Mouse (Mus musculus) limb, embryonic 14.5 days (tissue): ENCODE results near the gene Mob3c. TPM values are rescaled to one million over a fixed set of nuclear protein-coding genes. Genes with fewer than 3 reads are reported as not detected.

Source experiments
- ATAC-seq: fragments of 200-750 bp; cut with Nextera tagmentation; 2 replicates; pipeline ENCODE4 v1.8.0; 2017; ENCODE audit warnings: low read depth, moderate number of reproducible peaks, moderate TSS enrichment; ENCODE audit not compliant: low FRiP score
- DNase-seq: peaks from one replicate; pipeline ENCODE4 v3.0.0-alpha.2; 2015; ENCODE audit warnings: low spot score
- H3K27ac ChIP-seq: fragments of 300-500 bp; sonication (generic); replicated peaks from 2 replicates; pipeline ENCODE4 v1.5.1; 2014; ENCODE audit warnings: low read depth, mild to moderate bottlenecking, low read length, moderate library complexity, mixed read lengths
- H3K27me3 ChIP-seq: fragments of 300-500 bp; sonication (generic); 2 replicates; pipeline ENCODE4 v1.6.1; 2014; ENCODE audit warnings: low read length, mixed read lengths; ENCODE audit not compliant: control insufficient read depth, insufficient read depth
- H3K36me3 ChIP-seq: fragments of 300-500 bp; sonication (generic); 2 replicates; pipeline ENCODE4 v1.6.1; 2014; ENCODE audit warnings: mild to moderate bottlenecking, low read length, moderate library complexity, mixed read lengths; ENCODE audit not compliant: control insufficient read depth, insufficient read depth
- H3K4me1 ChIP-seq: fragments of 300-500 bp; sonication (generic); 2 replicates; pipeline ENCODE4 v1.6.1; 2014; ENCODE audit warnings: antibody characterized with exemption, low read length, mixed read lengths; ENCODE audit not compliant: control insufficient read depth, insufficient read depth
- H3K4me2 ChIP-seq: fragments of 300-500 bp; sonication (generic); replicated peaks from 2 replicates; pipeline ENCODE4 v1.6.1; 2014; ENCODE audit warnings: low read depth, mild to moderate bottlenecking, low read length, moderate library complexity; ENCODE audit not compliant: severe bottlenecking
- H3K4me3 ChIP-seq: fragments of 300-500 bp; sonication (generic); replicated peaks from 2 replicates; pipeline ENCODE4 v1.5.1; 2014; ENCODE audit warnings: low read length
- H3K9ac ChIP-seq: fragments of 300-500 bp; sonication (generic); 2 replicates; pipeline ENCODE4 v1.6.1; 2014; ENCODE audit warnings: mild to moderate bottlenecking, low read depth, low read length, moderate library complexity; ENCODE audit not compliant: severe bottlenecking
- H3K9me3 ChIP-seq: fragments of 300-500 bp; sonication (generic); 2 replicates; pipeline ENCODE4 v1.6.1; 2016; ENCODE audit warnings: low read length; ENCODE audit not compliant: control insufficient read depth
- POLR2A ChIP-seq: fragments of 200-500 bp; IDR thresholded peaks from 2 replicates; pipeline ENCODE4 v1.8.0; 2012; ENCODE audit warnings: inconsistent platforms, mild to moderate bottlenecking, moderate library complexity, borderline replicate concordance; ENCODE audit not compliant: insufficient read depth, insufficient read length; ENCODE audit errors: extremely low read depth
- WGBS: fragments of 180-500 bp; shearing (Covaris S2); extraction: QIAGEN DNeasy Blood & Tissue Kit; methylation state at CpG from one replicate; pipeline ENCODE4 v1.1.7; 2014; 5-methylcytosine and 5-hydroxymethylcytosine counted together
- polyA plus RNA-seq, 2 experiments: library from polyadenylated mRNA; depleted of rRNA in 1 of 2; stranded (reverse) in 1 of 2; unstranded in 1 of 2; fragments of >200 nt; fragmentation: Nextera tagmentation in 1 of 2; extraction: Ambion mirVana in 1 of 2; gene quantifications; 2 replicates each; pipeline versions ENCODE4 v1.2.1 to v1.2.3; 2012 to 2014

Gene Mob3c
- polyA plus RNA-seq, 2 experiments: 8.6 to 16.3 TPM

- H3K4me1 ChIP-seq: no peaks in the 10 kb centered on the region
- WGBS: 65% methylated on average over 8 of the region's 8 CpGs
- no peak overlapping the region for H3K9ac ChIP-seq
- no peak for TF ChIP-seq POLR2A
- no peak overlapping the region for H3K27ac ChIP-seq
- H3K4me2 ChIP-seq: no peak overlapping the region
- H3K9me3 ChIP-seq: no peaks in the 10 kb centered on the region
- no peaks in the 10 kb centered on the region for H3K27me3 ChIP-seq
- no peak for DNase-seq
- H3K4me3 ChIP-seq: no peak overlapping the region
- no peak for ATAC-seq
- H3K36me3 ChIP-seq: peaks cover 29% of the 10 kb centered on the region
Observed at GRCm38 (mm10) chr4:115848990-115849677, 21.2 kb downstream of the Mob3c start.

- peaks cover 8% of the 10 kb centered on the region for H3K4me1 ChIP-seq
- H3K4me3 ChIP-seq: no peak overlapping the region
- no peak overlapping the region for H3K4me2 ChIP-seq
- no peak for DNase-seq
- no peak for ATAC-seq
- TF ChIP-seq POLR2A: no peak
- peaks cover 29% of the 10 kb centered on the region for H3K36me3 ChIP-seq
- no peaks in the 10 kb centered on the region for H3K9me3 ChIP-seq
- H3K9ac ChIP-seq: no peak overlapping the region
- H3K27ac ChIP-seq: no peak overlapping the region
- H3K27me3 ChIP-seq: no peaks in the 10 kb centered on the region
- 83% methylated on average over 2 of the region's 2 CpGs for WGBS
Observed at GRCm38 (mm10) chr4:115850111-115850510, 22.2 kb downstream of the Mob3c start.

GRCm38 (mm10) chr4:115850631-115851030 is 22.7 kb downstream of the Mob3c start:
- H3K4me2 ChIP-seq: no peak overlapping the region
- no peak overlapping the region for H3K4me3 ChIP-seq
- no peak overlapping the region for H3K27ac ChIP-seq
- no peaks in the 10 kb centered on the region for H3K9me3 ChIP-seq
- 69% methylated on average over 2 of the region's 2 CpGs for WGBS
- H3K4me1 ChIP-seq: peaks cover 13% of the 10 kb centered on the region
- no peak for TF ChIP-seq POLR2A
- H3K9ac ChIP-seq: no peak overlapping the region
- H3K27me3 ChIP-seq: no peaks in the 10 kb centered on the region
- DNase-seq: no peak
- no peak for ATAC-seq
- H3K36me3 ChIP-seq: peaks cover 29% of the 10 kb centered on the region

GRCm38 (mm10) chr4:115851569-115851968 is 23.7 kb downstream of the Mob3c start:
- peaks cover 21% of the 10 kb centered on the region for H3K4me1 ChIP-seq
- H3K36me3 ChIP-seq: peaks cover 29% of the 10 kb centered on the region
- no peak overlapping the region for H3K4me3 ChIP-seq
- H3K27me3 ChIP-seq: no peaks in the 10 kb centered on the region
- DNase-seq (no peak), ATAC-seq (no peak)
- 92% methylated on average over 6 of the region's 6 CpGs for WGBS
- no peak for TF ChIP-seq POLR2A
- H3K9me3 ChIP-seq: no peaks in the 10 kb centered on the region
- no peak overlapping the region for H3K27ac ChIP-seq
- no peak overlapping the region for H3K9ac ChIP-seq
- H3K4me2 ChIP-seq: no peak overlapping the region

- no peak for ATAC-seq
- peaks cover 34% of the 10 kb centered on the region for H3K36me3 ChIP-seq
- H3K27ac ChIP-seq: no peak overlapping the region; the same call in 1 of the 2 replicates
- DNase-seq: no peak
- no peak overlapping the region for H3K4me3 ChIP-seq
- peaks cover 21% of the 10 kb centered on the region for H3K4me1 ChIP-seq
- H3K9ac ChIP-seq: peak overlapping the region; percentile 16
- no peaks in the 10 kb centered on the region for H3K9me3 ChIP-seq
- H3K27me3 ChIP-seq: no peaks in the 10 kb centered on the region
- no peak overlapping the region for H3K4me2 ChIP-seq
- no peak for TF ChIP-seq POLR2A
- WGBS: 11% methylated on average over 6 of the region's 6 CpGs
Observed at GRCm38 (mm10) chr4:115855100-115855499, 27.2 kb downstream of the Mob3c start.
